Mouse (Mus musculus) MEL (cell line): ENCODE results near the gene Adam8. TPM values are rescaled to one million over a fixed set of nuclear protein-coding genes. Genes with fewer than 3 reads are reported as not detected.

Experiments used
- DNase-seq: peaks from one replicate; pipeline ENCODE4 v3.0.0; 2011; ENCODE audit warnings: low read depth, low spot score
- H3K27ac ChIP-seq: 2 replicates; pipeline ENCODE4 v1.5.1; 2012; ENCODE audit warnings: low read depth, mild to moderate bottlenecking, control low read depth, low read length, moderate library complexity; ENCODE audit not compliant: control insufficient read depth
- H3K27me3 ChIP-seq, 2 experiments: fragments of 150-350 bp in 1 of 2; sonication (generic) in 1 of 2; 2 replicates each; pipeline ENCODE4 v1.6.1; 2012; ENCODE audit warnings: low read length in 2 of 2, mild to moderate bottlenecking in 2 of 2, improper control_type of control experiment in 1 of 2, moderate library complexity in 1 of 2; ENCODE audit not compliant: insufficient read depth in 2 of 2, control insufficient read depth in 1 of 2
- H3K36me3 ChIP-seq, 2 experiments: 2 replicates each; pipeline ENCODE4 v1.6.1; 2012 to 2014; ENCODE audit warnings: low read length in 2 of 2, improper control_type of control experiment in 1 of 2, inconsistent platforms in 1 of 2, mild to moderate bottlenecking in 1 of 2; ENCODE audit not compliant: insufficient read depth in 2 of 2, control insufficient read depth in 1 of 2
- H3K4me1 ChIP-seq, 2 experiments: fragments of 150-350 bp in 1 of 2; sonication (generic) in 1 of 2; 2 replicates each; pipeline ENCODE4 v1.6.1; 2012; ENCODE audit warnings: low read length in 2 of 2, improper control_type of control experiment in 1 of 2, mild to moderate bottlenecking in 1 of 2; ENCODE audit not compliant: insufficient read depth in 2 of 2, control insufficient read depth in 1 of 2
- H3K4me3 ChIP-seq, 2 experiments: fragments of 150-350 bp in 1 of 2; sonication (generic) in 1 of 2; 2 replicates each; pipeline ENCODE4 v1.5.1; 2012; ENCODE audit warnings: low read depth in 2 of 2, low read length in 2 of 2, mild to moderate bottlenecking in 2 of 2, moderate library complexity in 2 of 2, control low read depth in 1 of 2, improper control_type of control experiment in 1 of 2; ENCODE audit not compliant: control insufficient read depth in 1 of 2, insufficient read depth in 1 of 2
- H3K79me2 ChIP-seq: 2 replicates; pipeline ENCODE4 v1.6.1; 2012; ENCODE audit warnings: mild to moderate bottlenecking, low read length, moderate library complexity; ENCODE audit not compliant: control insufficient read depth, poor library complexity, insufficient read depth
- H3K9ac ChIP-seq: 2 replicates; pipeline ENCODE4 v1.6.1; 2012; ENCODE audit warnings: low read depth, mild to moderate bottlenecking, control low read depth, low read length, moderate library complexity; ENCODE audit not compliant: control insufficient read depth, poor library complexity, severe bottlenecking
- H3K9me3 ChIP-seq: fragments of 150-350 bp; sonication (generic); replicated peaks from 2 replicates; pipeline ENCODE4 v1.6.1; 2012; ENCODE audit warnings: mild to moderate bottlenecking, low read length, improper control_type of control experiment, moderate library complexity; ENCODE audit not compliant: insufficient read depth
- CHD1 ChIP-seq: IDR thresholded peaks from 2 replicates; pipeline ENCODE4 v1.6.1; 2012; ENCODE audit warnings: low read depth, mild to moderate bottlenecking, inconsistent platforms, low read length, improper control_type of control experiment
- CTCF ChIP-seq, 3 experiments: IDR thresholded peaks in 2 of 3; conservative IDR thresholded peaks in 1 of 3; 2 replicates each; pipeline ENCODE4 v1.5.1; 2011 to 2012; ENCODE audit warnings: low read length in 3 of 3, low read depth in 2 of 3, mild to moderate bottlenecking in 2 of 3, improper control_type of control experiment in 1 of 3, inconsistent platforms in 1 of 3, mixed read lengths in 1 of 3, moderate library complexity in 1 of 3; ENCODE audit not compliant: control insufficient read depth in 1 of 3, insufficient read depth in 1 of 3, poor library complexity in 1 of 3, severe bottlenecking in 1 of 3
- GATA1 ChIP-seq: IDR thresholded peaks from 2 replicates; pipeline ENCODE4 v1.6.1; 2011; ENCODE audit warnings: low read depth, low read length, improper control_type of control experiment
- HCFC1 ChIP-seq: IDR thresholded peaks from 2 replicates; pipeline ENCODE4 v1.6.1; 2012; ENCODE audit warnings: low read depth, mild to moderate bottlenecking, inconsistent platforms, low read length, improper control_type of control experiment, moderate library complexity
- JUND ChIP-seq: IDR thresholded peaks from 2 replicates; pipeline ENCODE4 v1.6.1; 2011; ENCODE audit warnings: low read depth, mild to moderate bottlenecking, improper control_type of control experiment, low read length
- KAT2A ChIP-seq: conservative IDR thresholded peaks from 2 replicates; pipeline ENCODE4 v1.6.1; 2012; ENCODE audit warnings: low read depth, low read length, improper control_type of control experiment, inconsistent platforms
- MAX ChIP-seq: IDR thresholded peaks from 2 replicates; pipeline ENCODE4 v1.6.1; 2011; ENCODE audit warnings: low read length, improper control_type of control experiment
- MAZ ChIP-seq: IDR thresholded peaks from 2 replicates; pipeline ENCODE4 v1.6.1; 2012; ENCODE audit warnings: low read depth, mild to moderate bottlenecking, inconsistent platforms, low read length, improper control_type of control experiment
- MYC ChIP-seq: IDR thresholded peaks from 2 replicates; pipeline ENCODE4 v1.6.1; 2011; ENCODE audit warnings: low read depth, mild to moderate bottlenecking, low read length, improper control_type of control experiment, moderate library complexity
- NRF1 ChIP-seq: IDR thresholded peaks from 2 replicates; pipeline ENCODE4 v1.6.1; 2014; ENCODE audit warnings: low read depth, mild to moderate bottlenecking, inconsistent platforms, low read length, improper control_type of control experiment, moderate library complexity; ENCODE audit not compliant: poor library complexity, insufficient read depth, severe bottlenecking
- POLR2AphosphoS2 ChIP-seq: IDR thresholded peaks from 2 replicates; pipeline ENCODE4 v1.6.1; 2011; ENCODE audit warnings: low read length, improper control_type of control experiment
- POLR2AphosphoS5 ChIP-seq: IDR thresholded peaks from 2 replicates; pipeline ENCODE4 v1.6.1; 2012; ENCODE audit warnings: low read depth, borderline replicate concordance, mild to moderate bottlenecking, inconsistent platforms, low read length, moderate library complexity, mixed read lengths
- RAD21 ChIP-seq: IDR thresholded peaks from 2 replicates; pipeline ENCODE4 v1.6.1; 2011; ENCODE audit warnings: mild to moderate bottlenecking, low read depth, low read length, improper control_type of control experiment
- SIN3A ChIP-seq: IDR thresholded peaks from 2 replicates; pipeline ENCODE4 v1.6.1; 2012; ENCODE audit warnings: low read length, improper control_type of control experiment, inconsistent platforms
- TCF12 ChIP-seq: IDR thresholded peaks from 2 replicates; pipeline ENCODE4 v1.6.1; 2014; ENCODE audit warnings: low read depth, mild to moderate bottlenecking, inconsistent platforms, low read length, improper control_type of control experiment, moderate library complexity
- USF1 ChIP-seq: IDR thresholded peaks from 2 replicates; pipeline ENCODE4 v1.6.1; 2014; ENCODE audit warnings: low read depth, mild to moderate bottlenecking, inconsistent platforms, low read length, improper control_type of control experiment, moderate library complexity
- USF2 ChIP-seq, 2 experiments: IDR thresholded peaks; 2 replicates each; pipeline ENCODE4 v1.6.1; 2011 to 2012; ENCODE audit warnings: improper control_type of control experiment in 2 of 2, low read length in 2 of 2, borderline replicate concordance in 1 of 2, inconsistent platforms in 1 of 2, low read depth in 1 of 2, mild to moderate bottlenecking in 1 of 2; ENCODE audit not compliant: insufficient read depth in 1 of 2
- ZNF384 ChIP-seq: IDR thresholded peaks from 2 replicates; pipeline ENCODE4 v1.6.1; 2012; ENCODE audit warnings: low read depth, mild to moderate bottlenecking, inconsistent platforms, low read length, improper control_type of control experiment
- polyA plus RNA-seq, 2 experiments: library from polyadenylated mRNA; stranded (reverse) in 1 of 2; unstranded in 1 of 2; fragments of >175 nt in 1 of 2; fragments of >200 nt in 1 of 2; gene quantifications; 2 replicates each; pipeline versions ENCODE4 v1.2.1 to v1.2.4; 2012; ENCODE audit warnings: low replicate concordance in 2 of 2, low read depth in 1 of 2; ENCODE audit not compliant: insufficient read length in 2 of 2, insufficient read depth in 1 of 2, missing spikeins in 1 of 2
- total RNA-seq: library from RNA; depleted of rRNA; stranded (reverse); fragments of 300-350 nt; gene quantifications from 2 replicates; pipeline ENCODE4 v1.2.3, GENCODE M21; 2012

Gene Adam8
- total and polyA plus RNA-seq, 3 experiments: 0.39 to 0.50 TPM; not detected in 1

DNA sequence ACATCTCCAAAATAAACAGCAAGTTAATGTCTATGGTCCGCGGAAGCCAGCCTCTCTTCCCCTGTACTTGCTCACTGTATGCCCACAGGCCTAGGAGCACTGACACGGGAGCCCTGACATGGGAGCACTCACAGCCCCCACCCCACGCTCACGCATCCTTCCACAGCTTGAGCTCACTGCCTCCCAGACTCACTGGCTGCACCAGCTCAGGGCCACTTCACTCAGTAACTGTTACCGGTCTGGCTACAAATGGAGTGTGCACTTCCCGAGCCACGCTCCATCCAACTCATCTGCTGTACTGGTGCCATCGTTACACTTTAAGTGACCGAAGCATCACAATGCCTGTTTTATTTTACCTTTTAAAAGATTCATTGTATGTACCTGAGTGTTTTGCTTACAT is 40.0 kb upstream of the Adam8 start:
- Histone ChIP-seq H3K4me1 (peaks cover 0 to 11% of the 10 kb centered on the region in 2 experiments; a peak in 2 of 4 replicates), H3K4me3 (no peak overlapping the region), H3K9me3 (no peaks in the 10 kb centered on the region), H3K36me3 (peaks cover 6 to 26% of the 10 kb centered on the region in 2 experiments; a peak in 3 of 4 replicates), H3K9ac (no peak overlapping the region), H3K79me2 (peaks cover 9% of the 10 kb centered on the region), H3K27me3 (no peaks in the 10 kb centered on the region), H3K27ac (no peak overlapping the region)
- no peak for TF ChIP-seq JUND
- TF ChIP-seq MAZ: no peak
- no peak for DNase-seq

- no peak overlapping the region for H3K27ac ChIP-seq
- no peak overlapping the region for H3K9ac ChIP-seq
- H3K9me3 ChIP-seq: no peaks in the 10 kb centered on the region
- TF ChIP-seq RAD21 (no peak), CTCF (IDR thresholded peaks at IDR 0.05 in 2 of 3, conservative IDR thresholded peaks at IDR 0.05 in 1 of 3; ENCODE audit: control insufficient read depth in 1 of 3, insufficient read depth in 1 of 3, low read depth in 2 of 3, low read length in 3 of 3, poor library complexity in 1 of 3, severe bottlenecking in 1 of 3) (no peak), KAT2A (no peak), GATA1 (no peak), SIN3A (no peak), POLR2AphosphoS5 (no peak), USF1 (no peak), JUND (no peak), NRF1 (no peak), HCFC1 (no peak), TCF12 (no peak), MAX (no peak), ZNF384 (no peak), MYC (no peak), POLR2AphosphoS2 (no peak)
- H3K79me2 ChIP-seq: peaks cover 9% of the 10 kb centered on the region
- peaks cover 0 to 6% of the 10 kb centered on the region in 2 experiments; a peak in 2 of 4 replicates for H3K4me1 ChIP-seq
- no peaks in the 10 kb centered on the region for H3K27me3 ChIP-seq
- H3K36me3 ChIP-seq: peaks cover 6 to 26% of the 10 kb centered on the region in 2 experiments; a peak in 3 of 4 replicates
- no peak overlapping the region for H3K4me3 ChIP-seq
- DNase-seq: no peak
These were observed 39.4 kb upstream of the Adam8 start for GRCm38 (mm10) chr7:140031771-140032170.

DNA sequence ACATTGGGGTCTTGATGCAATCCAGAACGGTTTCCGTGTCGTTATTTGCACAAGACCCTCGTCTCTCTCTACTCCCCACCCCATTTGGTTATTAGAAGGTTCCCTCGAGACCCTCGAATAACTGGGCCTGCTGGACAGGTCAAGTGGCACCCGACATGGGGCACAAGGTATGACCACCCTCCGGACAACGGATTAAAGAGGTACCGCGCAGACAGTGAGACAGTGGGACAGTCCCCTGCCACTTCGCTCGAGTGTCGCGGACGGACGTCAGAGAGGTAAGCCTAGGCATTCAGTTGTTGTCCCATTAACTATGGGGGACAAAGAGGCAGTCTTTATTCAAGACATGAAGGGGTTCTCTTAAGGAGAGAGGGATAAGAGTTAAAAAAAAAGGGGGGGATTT is 19.0 kb upstream of the Adam8 start:
- Histone ChIP-seq H3K4me1 (no peaks in the 10 kb centered on the region), H3K9me3 (no peaks in the 10 kb centered on the region), H3K27ac (no peak overlapping the region; the same call in 1 of the 2 replicates), H3K79me2 (no peaks in the 10 kb centered on the region), H3K36me3 (peaks cover 0 to 7% of the 10 kb centered on the region in 2 experiments; a peak in 1 of 4 replicates), H3K27me3 (no peaks in the 10 kb centered on the region), H3K9ac (no peak overlapping the region), H3K4me3 (no peak overlapping the region)
- no peak for TF ChIP-seq CHD1
- no peak for TF ChIP-seq USF2 (IDR thresholded peaks at IDR 0.05; ENCODE audit: borderline replicate concordance in 1 of 2, insufficient read depth in 1 of 2, low read depth in 1 of 2, low read length in 2 of 2)
- DNase-seq: no peak
